Mouse (Mus musculus) spleen, adult 2 months (tissue): Measurements from ENCODE around the gene Gpsm3.

Experiments
- CTCF ChIP-seq: fragments of 200-500 bp; IDR thresholded peaks from 2 replicates; pipeline ENCODE4 v1.5.1; 2011; ENCODE audit warnings: mild to moderate bottlenecking, inconsistent platforms; ENCODE audit not compliant: insufficient read depth, insufficient read length, insufficient replicate concordance; ENCODE audit errors: extremely low read depth
- POLR2A ChIP-seq: fragments of 200-500 bp; IDR thresholded peaks from 2 replicates; pipeline ENCODE4 v1.6.1; 2011; ENCODE audit warnings: low read depth, low read length, inconsistent platforms

DNA sequence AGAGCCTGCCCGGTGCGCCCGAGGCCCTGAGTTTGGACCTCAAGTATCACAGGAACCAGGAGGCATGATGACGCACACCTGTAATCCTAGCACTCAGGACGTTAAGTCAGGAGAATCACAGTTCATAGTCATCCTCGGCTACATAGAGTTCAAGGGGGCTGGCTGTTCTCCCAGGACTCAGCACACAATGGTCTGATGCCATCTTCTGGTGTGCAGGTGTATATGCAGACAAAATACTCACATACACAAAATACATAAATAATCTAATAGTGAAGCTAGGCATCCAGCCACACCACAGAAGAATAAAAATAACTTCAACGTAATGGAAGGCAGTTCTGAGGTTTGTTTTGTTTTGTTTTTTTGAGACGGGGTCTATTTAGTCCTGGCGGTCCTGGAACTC lies 33.6 kb downstream of the Gpsm3 start:
- TF ChIP-seq POLR2A (no peak), CTCF (no peak)
